Comparison of ENCODE assay signal across 21 mouse cellular contexts in genomic region chr7:64586571-64586970, GRCm38 (mm10).
"Had no signal": no experiment of that assay in that cellular context is flagged by ENCODE, and none has a peak within 500 bp of the region (broad histone marks: within the 10 kb centered on the region; RNA-seq: fewer than 3 reads in every experiment).

No protein-coding gene starts in this region.

- H3K4me1 ChIP-seq: heart, embryonic 10.5 days; heart, embryonic 12.5 days; hindbrain, embryonic 10.5 days; intestine, embryonic 15.5 days; limb, embryonic 10.5 days; limb, embryonic 12.5 days; liver, embryonic 13.5 days; liver, embryonic 15.5 days had no signal

- H3K27ac ChIP-seq: heart, embryonic 10.5 days; hindbrain, embryonic 10.5 days; hindbrain, embryonic 12.5 days; hindbrain, embryonic 14.5 days; intestine, embryonic 15.5 days; limb, embryonic 10.5 days; limb, embryonic 12.5 days; liver, embryonic 13.5 days; liver, embryonic 15.5 days had no signal

- DNase-seq: gastrocnemius, postnatal 14 days; gastrocnemius, postnatal 36 days; heart, adult 11 months; heart, postnatal 10 days; heart, postnatal 4 days; kidney, adult 18-20 months; kidney, adult 8-10 months; kidney, postnatal 10 days; kidney, postnatal 4 days; liver; liver, embryonic 13.5 days; liver, postnatal 0 days had no signal

- H3K4me3 ChIP-seq: heart, embryonic 10.5 days; heart, embryonic 12.5 days; hindbrain, embryonic 10.5 days; hindbrain, embryonic 12.5 days; intestine, embryonic 15.5 days; limb, embryonic 10.5 days; limb, embryonic 12.5 days; liver, embryonic 13.5 days; liver, embryonic 15.5 days had no signal
